Mouse (Mus musculus) B cell, adult 2 months (primary cell): ENCODE measurements around the gene Fgf23.

ENCODE experiments used
- DNase-seq, 2 experiments: peaks; one replicate each; pipeline ENCODE4 v3.0.0; 2022

Fgf23 gene

GRCm38 (mm10) chr6:127114753-127115456 is 42.2 kb downstream of the Fgf23 start:
- DNase-seq, result no peak

DNA sequence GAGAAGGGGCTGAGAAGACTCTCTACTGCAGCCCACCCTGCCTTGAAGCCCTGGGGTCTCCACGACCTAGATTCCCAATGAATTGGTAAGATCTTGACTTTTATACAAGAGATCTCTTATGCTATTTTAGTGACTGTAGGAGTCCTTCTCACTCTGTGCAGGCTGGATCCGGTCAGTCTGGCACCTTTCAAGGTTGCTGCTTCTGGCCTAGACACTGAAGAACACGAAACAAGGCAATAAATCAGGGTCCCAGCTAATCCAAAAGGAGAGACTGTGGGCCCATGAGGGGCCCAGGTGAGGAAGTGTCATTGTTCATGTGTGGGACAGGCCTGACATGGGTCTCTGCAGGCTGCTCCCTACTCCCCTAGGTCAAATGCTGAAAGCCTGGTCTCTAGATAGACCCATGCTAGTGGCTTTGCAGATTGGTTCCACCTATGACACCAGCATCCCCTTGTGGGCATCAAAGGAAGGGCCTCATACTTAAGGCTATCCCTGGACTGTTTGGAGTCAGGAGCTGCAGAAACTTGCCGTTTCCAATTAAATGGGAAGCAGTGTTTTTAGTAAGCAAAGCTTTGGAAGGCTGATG is 49.6 kb downstream of the Fgf23 start:
- DNase-seq, result no peak

DNA sequence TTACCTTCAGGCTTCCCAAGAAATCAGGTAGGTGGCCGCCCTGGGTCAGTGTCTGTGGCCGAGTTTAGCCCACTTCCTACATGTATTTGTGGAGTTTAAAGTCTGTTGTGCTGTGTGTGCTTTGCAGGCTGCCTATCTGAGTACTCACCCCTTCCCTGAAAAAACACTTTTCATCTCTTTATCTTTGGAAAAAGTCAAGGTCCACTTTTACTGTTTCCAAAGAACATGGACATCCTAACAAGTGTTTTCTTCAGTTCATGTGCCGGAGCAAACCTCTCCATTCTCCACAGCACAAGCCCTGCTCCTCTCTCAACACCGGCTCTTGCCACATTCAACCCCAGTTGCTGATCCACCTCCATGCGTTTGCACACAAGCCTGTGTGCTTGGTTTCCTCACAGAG is 50.3 kb downstream of the Fgf23 start:
- no peak for DNase-seq

DNA sequence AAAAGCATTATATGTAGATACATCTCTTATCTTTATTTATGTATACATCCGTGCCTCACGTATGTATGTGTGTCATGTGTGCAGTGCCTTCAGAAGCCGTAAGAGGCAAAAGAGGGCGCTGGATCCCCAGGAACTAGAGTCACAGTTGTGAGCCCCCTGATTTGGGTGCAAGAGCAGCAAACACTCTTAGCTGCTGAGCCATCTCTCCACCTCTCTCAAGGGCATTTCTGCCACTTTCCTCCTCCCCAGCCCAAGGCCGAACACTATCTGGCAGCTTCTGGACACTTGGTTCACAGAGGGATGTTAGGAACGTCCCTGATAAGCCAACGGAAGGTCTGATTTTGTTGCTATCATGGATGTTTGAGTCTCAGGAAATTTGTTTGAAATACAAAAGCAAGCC is 50.8 kb downstream of the Fgf23 start:
- no peak for DNase-seq

DNA sequence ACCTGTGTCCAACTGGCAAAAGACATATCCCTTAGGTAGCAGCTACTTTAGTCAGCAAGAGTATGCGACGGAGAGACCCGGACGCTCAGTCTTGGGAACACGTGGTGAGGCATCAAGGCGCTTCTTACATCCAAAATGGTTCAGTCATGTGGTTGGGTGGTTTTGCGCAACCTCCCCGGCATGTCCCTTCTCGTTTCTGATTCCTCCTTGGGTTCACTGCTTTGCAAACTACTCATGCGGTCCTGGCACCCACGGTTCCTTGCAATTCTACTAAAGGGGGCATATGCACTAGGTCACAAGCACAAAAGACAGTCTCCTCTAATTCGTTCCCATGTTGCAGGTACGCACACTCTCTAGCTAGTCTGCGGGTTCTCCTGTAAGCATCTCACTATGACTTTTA is 57.0 kb downstream of the Fgf23 start:
- no peak for DNase-seq

DNA sequence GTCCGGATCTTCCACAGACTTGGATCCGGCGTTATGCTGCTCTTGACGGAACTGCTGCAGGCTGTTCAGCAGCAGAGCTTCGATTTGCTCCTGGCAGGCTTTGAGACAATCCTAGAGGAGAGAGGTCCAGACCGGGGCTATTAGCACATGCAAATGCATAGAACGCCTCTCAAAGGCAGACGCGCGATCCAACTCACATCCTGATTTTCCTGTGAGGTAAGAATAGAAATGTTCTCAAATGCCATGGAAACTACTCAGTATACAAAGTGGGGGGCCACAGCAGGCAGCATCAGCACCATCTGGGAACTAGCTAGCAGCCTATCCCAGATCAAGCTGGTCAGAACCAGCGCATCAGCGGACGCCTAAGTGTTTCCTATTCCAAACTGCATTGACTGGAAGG is 57.7 kb downstream of the Fgf23 start:
- no peak for DNase-seq
